Mouse (Mus musculus): ENCODE measurements around the gene Nbas. TPM values are rescaled to one million over a fixed set of nuclear protein-coding genes. Genes with fewer than 3 reads are reported as not detected.

Gene Nbas
- polyA plus RNA-seq, 1 experiment, result 10.5 TPM

GRCm38 (mm10) chr12:13602414-13602813 lies 333.5 kb downstream of the Nbas start:
- Histone ChIP-seq H3K4me3 (ENCODE audit: low read depth, low read length) (no peak overlapping the region), H3K9me3 (replicated peaks; ENCODE audit: control insufficient read depth, insufficient read depth, low read length, poor library complexity, severe bottlenecking) (no peaks in the 10 kb centered on the region), H3K36me3 (ENCODE audit: control insufficient read depth, insufficient read depth, low read length, poor library complexity, severe bottlenecking) (no peaks in the 10 kb centered on the region), H3K9ac (ENCODE audit: low read depth, poor library complexity, severe bottlenecking) (no peak overlapping the region), H3K4me1 (ENCODE audit: control insufficient read depth, insufficient read depth, low read length) (no peaks in the 10 kb centered on the region), H3K27ac (ENCODE audit: insufficient read depth, low read length) (no peak overlapping the region), H3K27me3 (ENCODE audit: control insufficient read depth, insufficient read depth, low read length, poor library complexity, severe bottlenecking) (no peaks in the 10 kb centered on the region)
- peak; percentile 17 for TF ChIP-seq CTCF (IDR thresholded peaks at IDR 0.05; ENCODE audit: low read depth, low read length)
- TF ChIP-seq POLR2A (IDR thresholded peaks at IDR 0.05; ENCODE audit: insufficient read depth, low read length), result no peak
- no peak for TF ChIP-seq EP300 (IDR thresholded peaks at IDR 0.05; ENCODE audit: insufficient read depth, low read depth, low read length)

- Histone ChIP-seq H3K9ac (ENCODE audit: low read depth, poor library complexity, severe bottlenecking) (no peak overlapping the region), H3K36me3 (ENCODE audit: control insufficient read depth, insufficient read depth, low read length, poor library complexity, severe bottlenecking) (no peaks in the 10 kb centered on the region), H3K4me1 (ENCODE audit: control insufficient read depth, insufficient read depth, low read length) (no peaks in the 10 kb centered on the region), H3K9me3 (replicated peaks; ENCODE audit: control insufficient read depth, insufficient read depth, low read length, poor library complexity, severe bottlenecking) (no peaks in the 10 kb centered on the region), H3K27me3 (ENCODE audit: control insufficient read depth, insufficient read depth, low read length, poor library complexity, severe bottlenecking) (no peaks in the 10 kb centered on the region; the same call in 1 of the 2 replicates), H3K27ac (ENCODE audit: insufficient read depth, low read length) (no peak overlapping the region), H3K4me3 (ENCODE audit: low read depth, low read length) (no peak overlapping the region)
- TF ChIP-seq EP300 (IDR thresholded peaks at IDR 0.05; ENCODE audit: insufficient read depth, low read depth, low read length) (no peak), CTCF (IDR thresholded peaks at IDR 0.05; ENCODE audit: low read depth, low read length) (no peak), POLR2A (IDR thresholded peaks at IDR 0.05; ENCODE audit: insufficient read depth, low read length) (no peak)
Observed at GRCm38 (mm10) chr12:13607021-13607420, 338.1 kb downstream of the Nbas start.

GRCm38 (mm10) chr12:13609027-13609426 lies 340.1 kb downstream of the Nbas start:
- H3K9me3 ChIP-seq (replicated peaks; ENCODE audit: control insufficient read depth, insufficient read depth, low read length, poor library complexity, severe bottlenecking), result no peaks in the 10 kb centered on the region
- H3K4me1 ChIP-seq (ENCODE audit: control insufficient read depth, insufficient read depth, low read length), result no peaks in the 10 kb centered on the region
- no peak for TF ChIP-seq POLR2A (IDR thresholded peaks at IDR 0.05; ENCODE audit: insufficient read depth, low read length)
- no peak for TF ChIP-seq EP300 (IDR thresholded peaks at IDR 0.05; ENCODE audit: insufficient read depth, low read depth, low read length)
- TF ChIP-seq CTCF (IDR thresholded peaks at IDR 0.05; ENCODE audit: low read depth, low read length), result no peak
- no peaks in the 10 kb centered on the region; the same call in 1 of the 2 replicates for H3K27me3 ChIP-seq (ENCODE audit: control insufficient read depth, insufficient read depth, low read length, poor library complexity, severe bottlenecking)
- H3K36me3 ChIP-seq (ENCODE audit: control insufficient read depth, insufficient read depth, low read length, poor library complexity, severe bottlenecking), result no peaks in the 10 kb centered on the region
- no peak overlapping the region for H3K27ac ChIP-seq (ENCODE audit: insufficient read depth, low read length)
- H3K4me3 ChIP-seq (ENCODE audit: low read depth, low read length), result no peak overlapping the region
- no peak overlapping the region for H3K9ac ChIP-seq (ENCODE audit: low read depth, poor library complexity, severe bottlenecking)

GRCm38 (mm10) chr12:13613041-13613440 lies 344.1 kb downstream of the Nbas start:
- H3K9me3 ChIP-seq (replicated peaks; ENCODE audit: control insufficient read depth, insufficient read depth, low read length, poor library complexity, severe bottlenecking), result no peaks in the 10 kb centered on the region
- H3K9ac ChIP-seq (ENCODE audit: low read depth, poor library complexity, severe bottlenecking), result no peak overlapping the region
- TF ChIP-seq CTCF (IDR thresholded peaks at IDR 0.05; ENCODE audit: low read depth, low read length), result no peak
- no peak for TF ChIP-seq POLR2A (IDR thresholded peaks at IDR 0.05; ENCODE audit: insufficient read depth, low read length)
- TF ChIP-seq EP300 (IDR thresholded peaks at IDR 0.05; ENCODE audit: insufficient read depth, low read depth, low read length), result no peak
- H3K27ac ChIP-seq (ENCODE audit: insufficient read depth, low read length), result no peak overlapping the region
- H3K36me3 ChIP-seq (ENCODE audit: control insufficient read depth, insufficient read depth, low read length, poor library complexity, severe bottlenecking), result no peaks in the 10 kb centered on the region
- no peak overlapping the region for H3K4me3 ChIP-seq (ENCODE audit: low read depth, low read length)
- H3K27me3 ChIP-seq (ENCODE audit: control insufficient read depth, insufficient read depth, low read length, poor library complexity, severe bottlenecking), result no peaks in the 10 kb centered on the region
- no peaks in the 10 kb centered on the region for H3K4me1 ChIP-seq (ENCODE audit: control insufficient read depth, insufficient read depth, low read length)

- Histone ChIP-seq H3K9me3 (replicated peaks; ENCODE audit: control insufficient read depth, insufficient read depth, low read length, poor library complexity, severe bottlenecking) (no peaks in the 10 kb centered on the region), H3K4me1 (ENCODE audit: control insufficient read depth, insufficient read depth, low read length) (no peaks in the 10 kb centered on the region), H3K27ac (ENCODE audit: insufficient read depth, low read length) (no peak overlapping the region), H3K4me3 (ENCODE audit: low read depth, low read length) (no peak overlapping the region), H3K27me3 (ENCODE audit: control insufficient read depth, insufficient read depth, low read length, poor library complexity, severe bottlenecking) (no peaks in the 10 kb centered on the region), H3K36me3 (ENCODE audit: control insufficient read depth, insufficient read depth, low read length, poor library complexity, severe bottlenecking) (no peaks in the 10 kb centered on the region), H3K9ac (ENCODE audit: low read depth, poor library complexity, severe bottlenecking) (no peak overlapping the region)
- TF ChIP-seq CTCF (IDR thresholded peaks at IDR 0.05; ENCODE audit: low read depth, low read length) (no peak), EP300 (IDR thresholded peaks at IDR 0.05; ENCODE audit: insufficient read depth, low read depth, low read length) (no peak), POLR2A (IDR thresholded peaks at IDR 0.05; ENCODE audit: insufficient read depth, low read length) (no peak)
Observed at GRCm38 (mm10) chr12:13615661-13616060, 346.7 kb downstream of the Nbas start.

GRCm38 (mm10) chr12:13622150-13622822 lies 353.4 kb downstream of the Nbas start:
- TF ChIP-seq POLR2A (IDR thresholded peaks at IDR 0.05; ENCODE audit: insufficient read depth, low read length) (no peak), EP300 (IDR thresholded peaks at IDR 0.05; ENCODE audit: insufficient read depth, low read depth, low read length) (no peak), CTCF (IDR thresholded peaks at IDR 0.05; ENCODE audit: low read depth, low read length) (no peak)

More at GRCm38 (mm10) chr12:13622150-13622822, 353.4 kb downstream of the Nbas start:
- H3K9me3 ChIP-seq (replicated peaks; ENCODE audit: control insufficient read depth, insufficient read depth, low read length, poor library complexity, severe bottlenecking), result no peaks in the 10 kb centered on the region
- H3K36me3 ChIP-seq (ENCODE audit: control insufficient read depth, insufficient read depth, low read length, poor library complexity, severe bottlenecking), result no peaks in the 10 kb centered on the region
- no peaks in the 10 kb centered on the region for H3K4me1 ChIP-seq (ENCODE audit: control insufficient read depth, insufficient read depth, low read length)
- H3K9ac ChIP-seq (ENCODE audit: low read depth, poor library complexity, severe bottlenecking), result no peak overlapping the region
- no peak overlapping the region for H3K4me3 ChIP-seq (ENCODE audit: low read depth, low read length)
- H3K27ac ChIP-seq (ENCODE audit: insufficient read depth, low read length), result no peak overlapping the region
- no peaks in the 10 kb centered on the region; the same call in 1 of the 2 replicates for H3K27me3 ChIP-seq (ENCODE audit: control insufficient read depth, insufficient read depth, low read length, poor library complexity, severe bottlenecking)
